21 mouse cellular contexts compared by ENCODE assay signal in the genomic region with DNA sequence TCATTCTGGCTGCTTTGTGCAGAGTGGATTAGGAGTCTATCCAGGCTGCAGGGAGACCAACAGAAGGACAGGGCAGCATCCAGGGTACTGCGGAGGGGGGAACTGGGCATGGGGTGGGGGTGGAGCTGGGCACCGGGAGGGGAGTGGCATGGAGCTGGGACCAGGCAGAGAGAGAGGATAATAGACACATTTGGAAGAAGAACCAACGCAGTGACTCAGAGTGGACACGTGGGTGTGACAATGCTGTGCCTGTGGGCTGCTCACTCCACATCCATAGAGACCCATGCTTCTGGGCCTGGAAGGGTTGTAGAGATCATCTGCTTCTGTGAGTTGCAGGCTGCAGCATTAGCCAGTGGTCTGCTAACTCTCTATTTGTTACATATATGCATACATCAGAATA.
DNase-seq lines count a peak whose midpoint lies in the region; ATAC-seq and TF ChIP-seq lines count a peak whose summit lies in the region.
"Had no signal": no experiment of that assay in that cellular context is flagged by ENCODE, and none has a peak within 500 bp of the region (broad histone marks: within the 10 kb centered on the region; RNA-seq: fewer than 3 reads in every experiment).

No protein-coding gene starts in this region.

- no peaks in the 10 kb centered on the region for H3K4me1 ChIP-seq in midbrain, postnatal 0 days (ENCODE audit: insufficient read depth, low read length)
- no peaks in the 10 kb centered on the region for H3K4me1 ChIP-seq in midbrain, embryonic 15.5 days
- H3K4me1 ChIP-seq: forebrain, embryonic 10.5 days; hindbrain, embryonic 12.5 days; hindbrain, embryonic 15.5 days had no signal

- H3K27ac ChIP-seq in midbrain, postnatal 0 days (ENCODE audit: low read depth, low read length): no peak overlapping the region
- H3K27ac ChIP-seq in midbrain, embryonic 15.5 days: no peak overlapping the region
- H3K27ac ChIP-seq: forebrain, embryonic 10.5 days; forebrain, embryonic 13.5 days; gastrocnemius, adult 2 months; hindbrain, embryonic 12.5 days; hindbrain, embryonic 15.5 days had no signal

- ATAC-seq in frontal cortex, adult (ENCODE audit: low TSS enrichment): peak; percentile 80
- ATAC-seq in midbrain, postnatal 0 days (ENCODE audit: low FRiP score): 0 out of 2 replicates have a peak, but pooled peaks have one; percentile 41
- no peak for ATAC-seq in midbrain, embryonic 15.5 days (replicated peaks)
- ATAC-seq in cerebellum, adult (ENCODE audit: insufficient number of reproducible peaks, low FRiP score, low TSS enrichment): no peak
- ATAC-seq: forebrain, embryonic 13.5 days had no signal

- no peak for TF ChIP-seq CTCF in midbrain, postnatal 0 days (IDR thresholded peaks at IDR 0.05)

- H3K9ac ChIP-seq in midbrain, postnatal 0 days (replicated peaks; ENCODE audit: low read length, poor library complexity, severe bottlenecking): no peak overlapping the region
- H3K9ac ChIP-seq in midbrain, embryonic 15.5 days: no peak overlapping the region
- H3K9ac ChIP-seq: forebrain, embryonic 13.5 days; hindbrain, embryonic 12.5 days; hindbrain, embryonic 15.5 days had no signal

- H3K4me3 ChIP-seq in midbrain, postnatal 0 days (ENCODE audit: low read depth, low read length): no peak overlapping the region
- H3K4me3 ChIP-seq in midbrain, embryonic 15.5 days: no peak overlapping the region
- H3K4me3 ChIP-seq: forebrain, embryonic 10.5 days; forebrain, embryonic 13.5 days; gastrocnemius, adult 2 months; hindbrain, embryonic 12.5 days; hindbrain, embryonic 15.5 days had no signal

- WGBS in midbrain, postnatal 0 days: 77% methylated on average over 4 of the region's 4 CpGs
- WGBS in midbrain, embryonic 15.5 days: 86% methylated on average over 4 of the region's 4 CpGs

- no peak for DNase-seq in frontal cortex, postnatal 25 days (ENCODE audit: low spot score in 2 of 2)
- no peak for DNase-seq in midbrain, postnatal 0 days (ENCODE audit: low spot score)
- peak; percentile 63 for DNase-seq in brain, adult 2 months (ENCODE audit: low read depth, low spot score)
- DNase-seq: adrenal gland, adult 2 months; adrenal gland, postnatal 14 days; B cell, adult 2 months; cerebellum, adult 18-20 months; cerebellum, adult 9-10 months; cerebellum, postnatal 14 days; gastrocnemius, adult 2 months; gastrocnemius, postnatal 14 days; heart, adult 11 months had no signal

- no peaks in the 10 kb centered on the region for H3K27me3 ChIP-seq in midbrain, postnatal 0 days (ENCODE audit: insufficient read depth, low read length)
- no peaks in the 10 kb centered on the region for H3K27me3 ChIP-seq in midbrain, embryonic 15.5 days (replicated peaks)
- H3K27me3 ChIP-seq: forebrain, embryonic 13.5 days; hindbrain, embryonic 12.5 days; hindbrain, embryonic 15.5 days had no signal

- no peak overlapping the region for H3K4me2 ChIP-seq in midbrain, postnatal 0 days (ENCODE audit: low read depth, low read length, poor library complexity, severe bottlenecking)
- H3K4me2 ChIP-seq in midbrain, embryonic 15.5 days: no peak overlapping the region
- H3K4me2 ChIP-seq: forebrain, embryonic 13.5 days; heart, embryonic 11.5 days; hindbrain, embryonic 12.5 days; hindbrain, embryonic 15.5 days had no signal

- H3K9me3 ChIP-seq in midbrain, postnatal 0 days (ENCODE audit: low read length): no peaks in the 10 kb centered on the region
- no peaks in the 10 kb centered on the region for H3K9me3 ChIP-seq in midbrain, embryonic 15.5 days
- H3K9me3 ChIP-seq: forebrain, embryonic 10.5 days; forebrain, embryonic 13.5 days; G1E; hindbrain, embryonic 12.5 days; hindbrain, embryonic 15.5 days had no signal

- no peaks in the 10 kb centered on the region for H3K36me3 ChIP-seq in midbrain, postnatal 0 days (ENCODE audit: insufficient read depth, low read length)
- no peaks in the 10 kb centered on the region for H3K36me3 ChIP-seq in midbrain, embryonic 15.5 days (replicated peaks)
- H3K36me3 ChIP-seq: G1E; hindbrain, embryonic 15.5 days had no signal

Comparison
In these comparisons a context has a peak if more than half of its experiments do, and no peak if none do; other contexts are left out.
1. ATAC-seq: peak in frontal cortex, adult (single experiment) and midbrain, postnatal 0 days (single experiment); none in midbrain, embryonic 15.5 days (single experiment) and cerebellum, adult (single experiment).